Mouse (Mus musculus): ENCODE data around the gene Wdr61. TPM values are rescaled to one million over a fixed set of nuclear protein-coding genes. Genes with fewer than 3 reads are reported as not detected.
A peak's percentile ranks its signal among the peaks of the same experiment; 100 is the strongest.

Wdr61 gene
- 10 to 100 TPM; 56.4 to 59.6 (median 58.4) TPM for total RNA-seq (2022)

- DNase-seq (ENCODE audit: low spot score in 2 of 2) = peak; percentile 94 to 96
These were observed at the start of gene Wdr61 for GRCm38 (mm10) chr9:54733921-54734638. TSS of gene Wdr61 (minus strand) at chr9:54734519.

GRCm38 (mm10) chr9:54784003-54784402, 49.7 kb upstream of the Wdr61 start:
- no peak for DNase-seq (ENCODE audit: low spot score in 2 of 2)

DNA sequence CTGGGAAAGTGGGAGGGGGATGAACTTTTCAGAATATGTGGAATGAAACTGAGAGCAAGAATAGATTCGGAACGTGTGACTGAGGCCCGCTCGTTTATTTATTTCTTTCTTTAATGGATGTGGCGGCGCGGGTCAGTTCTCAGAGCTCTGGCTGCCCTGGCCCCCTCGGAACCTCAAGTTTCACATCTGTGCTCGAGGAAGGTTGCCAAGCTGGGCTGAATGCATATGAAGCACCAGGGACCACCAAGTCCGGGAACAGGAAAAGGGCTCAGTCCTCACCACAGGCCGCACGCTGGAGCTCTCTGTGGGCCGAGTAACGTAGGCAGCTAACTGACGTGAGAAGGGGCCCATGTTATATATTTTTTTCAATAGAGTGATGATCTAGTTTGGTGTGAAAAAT, 48.2 kb upstream of the Wdr61 start:
- DNase-seq (ENCODE audit: low spot score in 2 of 2) = no peak

DNA sequence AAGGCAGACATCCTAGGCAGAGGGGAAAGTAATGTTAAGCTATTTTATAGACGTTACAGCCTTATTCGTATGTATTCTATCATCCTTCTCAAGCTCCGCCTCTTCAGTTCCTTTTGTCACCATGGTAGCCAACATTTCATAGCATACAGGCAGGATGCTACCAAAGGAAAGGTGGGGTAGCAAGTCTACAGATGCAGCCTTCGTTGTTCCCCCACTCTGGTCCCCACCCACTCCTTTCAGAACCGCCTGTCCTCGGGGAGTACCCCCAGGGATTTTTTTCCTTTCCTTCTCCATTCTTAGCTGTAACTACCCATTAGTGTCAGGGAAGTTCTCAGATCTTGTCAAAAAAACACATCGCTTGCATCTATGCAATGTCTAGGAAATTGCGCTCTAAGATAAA, 45.0 kb upstream of the Wdr61 start:
- DNase-seq (ENCODE audit: low spot score in 2 of 2) = no peak

- DNase-seq (ENCODE audit: low spot score in 2 of 2) = peak in 1 of 2 experiments; percentile 3
These were observed 42.2 kb upstream of the Wdr61 start for GRCm38 (mm10) chr9:54776451-54776982.

DNA sequence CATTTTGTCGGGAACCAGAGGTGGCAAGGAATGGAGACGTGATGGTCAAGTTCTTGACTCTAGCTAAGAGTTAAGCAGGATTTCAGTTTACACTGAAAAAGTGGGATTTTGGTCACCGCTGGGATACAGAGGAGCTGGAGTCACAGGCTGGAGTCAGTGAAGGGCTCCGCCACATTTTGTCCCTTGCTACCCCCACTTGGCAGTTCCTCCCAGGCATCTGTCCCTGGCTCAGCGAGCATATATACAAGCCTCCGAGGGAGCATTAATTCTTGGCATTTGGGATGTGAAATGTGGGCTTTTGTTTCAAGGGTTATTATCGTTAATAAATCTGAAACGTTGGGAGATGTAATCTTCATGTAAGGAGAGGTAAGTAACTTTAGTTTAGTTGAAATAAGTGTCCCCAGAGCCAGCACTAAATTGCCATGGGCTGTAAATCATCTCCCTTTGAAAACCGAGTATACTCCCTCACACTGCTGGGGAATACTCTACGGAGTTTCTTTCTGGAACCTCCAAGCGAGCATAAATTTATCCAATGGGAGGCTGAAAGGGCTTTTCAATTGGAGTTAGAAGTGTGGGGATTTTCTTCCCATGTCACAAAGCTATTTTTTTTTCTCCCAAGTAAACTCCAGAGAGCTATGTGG, 35.9 kb upstream of the Wdr61 start:
- DNase-seq (ENCODE audit: low spot score in 2 of 2) = no peak

DNA sequence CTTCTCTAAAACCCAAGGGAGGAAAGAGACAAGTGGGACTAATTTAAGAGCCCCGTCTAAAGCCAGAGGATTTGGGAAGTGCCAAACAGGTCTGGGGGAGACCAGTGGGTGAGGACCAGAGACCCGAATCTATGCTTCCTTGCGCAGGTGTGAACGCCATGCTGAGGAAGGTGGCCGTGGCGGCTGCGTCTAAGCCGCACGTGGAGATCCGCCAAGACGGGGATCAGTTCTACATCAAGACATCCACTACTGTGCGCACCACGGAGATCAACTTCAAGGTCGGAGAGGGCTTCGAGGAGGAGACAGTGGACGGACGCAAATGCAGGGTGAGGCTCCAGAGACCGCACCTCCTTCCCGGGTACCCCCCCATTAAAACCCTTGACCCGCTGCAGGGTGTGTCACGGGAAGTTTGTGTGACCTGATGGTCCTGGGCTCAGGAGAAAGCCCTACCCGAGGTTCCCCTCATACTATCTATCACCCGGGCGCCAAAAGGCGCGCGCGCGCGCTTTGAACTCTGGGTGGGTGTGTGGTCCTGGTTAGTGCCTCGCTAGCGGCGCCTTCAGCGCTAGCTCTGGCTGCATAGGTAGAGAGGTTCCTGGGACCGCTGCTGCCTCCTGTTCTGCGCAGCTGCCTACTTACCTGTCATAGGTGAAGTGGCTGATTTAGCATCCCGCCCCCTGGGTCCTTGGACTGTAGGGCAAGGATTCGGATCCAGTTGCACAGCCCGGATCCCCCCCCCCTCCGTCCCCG, 31.2 kb upstream of the Wdr61 start:
- no peak for DNase-seq (ENCODE audit: low spot score in 2 of 2)

- DNase-seq (ENCODE audit: low spot score in 2 of 2) = no peak
These were observed 30.4 kb upstream of the Wdr61 start, which contains the start of gene Crabp1 for GRCm38 (mm10) chr9:54764561-54765217. TSS of gene Crabp1 (plus strand) at chr9:54764748.

GRCm38 (mm10) chr9:54764091-54764490, 29.8 kb upstream of the Wdr61 start:
- DNase-seq (ENCODE audit: low spot score in 2 of 2) = no peak

DNA sequence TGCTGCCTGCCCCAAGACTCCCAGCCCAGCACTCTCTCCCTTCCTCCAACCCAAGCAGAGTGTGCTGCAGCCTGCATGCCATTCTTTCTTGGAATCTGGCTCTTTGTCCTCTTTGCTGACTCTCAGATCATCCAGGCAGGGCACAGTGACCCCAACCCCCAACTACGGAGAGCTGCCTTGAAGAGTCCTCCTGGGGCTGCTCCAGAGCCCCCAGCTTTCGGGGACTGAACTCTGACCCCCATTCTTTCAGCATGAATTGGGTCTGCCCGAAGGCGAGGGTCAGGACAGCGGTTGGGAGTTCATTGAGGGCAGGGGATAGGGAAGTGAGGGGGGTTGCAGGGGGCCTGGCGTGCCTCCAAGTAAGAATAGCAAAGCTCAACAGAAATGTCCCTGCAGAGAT, 25.3 kb upstream of the Wdr61 start:
- no peak for DNase-seq (ENCODE audit: low spot score in 2 of 2)

- DNase-seq (ENCODE audit: low spot score in 2 of 2) = no peak
These were observed 18.6 kb upstream of the Wdr61 start for GRCm38 (mm10) chr9:54752944-54753295.

GRCm38 (mm10) chr9:54752201-54752943, 18.1 kb upstream of the Wdr61 start:
- no peak for DNase-seq (ENCODE audit: low spot score in 2 of 2)

DNA sequence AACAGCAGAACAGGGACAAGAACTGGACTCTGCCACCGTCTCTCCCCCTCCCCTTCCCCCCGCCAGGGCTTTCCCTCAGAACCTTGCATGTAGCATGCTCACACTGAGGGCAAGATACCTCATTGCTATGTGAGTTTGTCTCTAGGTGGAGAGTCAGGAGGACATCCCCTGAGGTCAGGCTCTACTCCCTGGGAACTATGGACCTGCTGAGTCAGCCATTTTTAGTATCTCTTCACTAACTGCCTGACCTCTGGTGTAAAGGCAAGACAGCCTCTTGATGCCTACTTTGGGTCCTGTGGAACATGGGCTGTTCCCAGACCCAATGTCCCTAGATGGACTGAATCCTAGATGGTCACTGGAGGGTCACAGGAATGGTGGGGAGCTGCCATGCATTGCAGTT, 17.4 kb upstream of the Wdr61 start:
- no peak for DNase-seq (ENCODE audit: low spot score in 2 of 2)

- no peak for DNase-seq (ENCODE audit: low spot score in 2 of 2)
These were observed 16.1 kb upstream of the Wdr61 start for GRCm38 (mm10) chr9:54750215-54750981.

DNA sequence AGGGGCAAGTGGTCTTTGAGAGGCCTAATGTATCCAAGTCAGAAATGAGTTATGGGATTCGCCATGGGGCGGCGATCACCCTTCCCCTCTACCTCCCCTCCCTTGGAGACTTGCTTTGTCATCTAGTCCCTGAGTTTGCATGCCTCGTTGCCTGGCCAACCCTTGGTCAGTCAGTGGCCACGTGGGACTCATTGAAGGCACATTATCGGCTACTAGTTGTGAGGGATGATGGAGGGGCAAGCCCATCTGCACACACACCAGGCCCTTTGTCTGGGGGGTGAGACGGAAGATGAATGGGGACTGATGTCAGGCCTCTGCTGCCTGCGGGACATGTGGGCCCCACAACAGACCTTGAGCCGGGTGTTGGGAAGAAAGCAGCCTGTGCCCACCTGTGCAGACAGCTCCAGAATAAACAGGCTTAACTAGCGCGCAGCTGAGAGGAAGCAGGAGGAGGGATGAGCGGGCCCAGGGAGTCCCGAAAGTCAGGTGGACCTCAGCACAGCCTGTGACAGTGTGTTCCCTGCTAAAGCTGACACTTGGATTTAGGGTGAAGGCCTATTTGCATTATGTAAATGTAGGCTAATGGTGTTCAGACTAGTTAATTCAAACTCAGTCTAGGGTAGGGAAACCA, 11.5 kb upstream of the Wdr61 start:
- no peak for DNase-seq (ENCODE audit: low spot score in 2 of 2)

GRCm38 (mm10) chr9:54743891-54744290, 9.6 kb upstream of the Wdr61 start:
- no peak for DNase-seq (ENCODE audit: low spot score in 2 of 2)

DNA sequence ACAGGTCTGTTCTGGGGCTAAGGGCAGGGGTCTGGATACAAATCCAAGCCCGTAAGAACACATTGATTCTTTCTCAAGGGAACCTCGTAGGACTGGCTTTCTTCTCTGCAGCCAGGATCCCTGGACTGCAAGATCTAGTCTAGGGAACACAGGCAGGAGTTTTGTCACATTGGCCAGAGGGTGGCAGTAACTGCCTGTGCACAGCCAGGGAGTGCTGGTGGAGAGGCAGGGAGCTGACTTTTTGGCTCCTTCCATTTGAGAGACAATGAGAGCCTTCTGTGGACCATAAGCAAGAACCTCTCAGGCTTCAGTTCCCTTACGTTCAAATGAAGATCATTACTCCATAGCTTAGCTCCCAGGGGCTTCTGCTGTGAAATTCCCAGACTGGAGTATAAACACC, 4.1 kb upstream of the Wdr61 start:
- DNase-seq (ENCODE audit: low spot score in 2 of 2) = peak; percentile 39 to 53

- DNase-seq (ENCODE audit: low spot score in 2 of 2) = peak in 1 of 2 experiments; percentile 35
These were observed 2.0 kb upstream of the Wdr61 start for GRCm38 (mm10) chr9:54736284-54736701.

DNA sequence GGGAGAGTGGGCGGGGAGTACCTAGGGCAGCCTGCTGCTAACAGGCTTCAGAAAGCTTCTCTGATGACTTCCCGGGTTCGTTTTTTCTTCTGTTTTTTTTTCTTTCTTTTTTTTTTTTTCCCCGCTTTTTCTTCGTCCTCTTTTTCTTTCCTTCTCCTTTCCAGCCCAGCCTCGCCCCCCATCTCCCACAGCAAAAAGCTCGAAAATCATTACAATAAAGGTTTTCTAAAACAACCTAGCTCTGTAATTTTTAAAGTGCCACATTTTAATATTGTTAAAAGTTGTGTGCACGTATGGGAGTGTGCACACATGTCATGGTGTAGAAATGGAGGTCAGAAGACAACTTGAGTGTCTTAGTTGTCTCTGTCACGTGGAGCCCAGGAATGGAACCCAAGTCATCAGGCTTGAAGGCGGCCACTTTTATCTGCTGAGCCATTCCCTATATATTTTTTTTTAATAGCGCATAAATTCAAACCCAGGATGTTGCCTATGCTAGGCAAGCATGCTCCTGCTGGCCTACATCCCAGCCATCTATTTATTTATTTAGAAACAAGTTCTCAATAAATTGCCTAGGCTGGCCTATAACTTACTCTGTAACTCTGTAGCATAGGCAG, 427 bp upstream of the Wdr61 start:
- DNase-seq (ENCODE audit: low spot score in 2 of 2) = no peak
